Mouse (Mus musculus) lung, postnatal 0 days (tissue): Measurements from ENCODE around the gene Apbb1.

Source experiments
- CTCF ChIP-seq: IDR thresholded peaks from 2 replicates; pipeline ENCODE4 v1.5.1; 2016; ENCODE audit warnings: antibody characterized with exemption, mild to moderate bottlenecking
- EP300 ChIP-seq: IDR thresholded peaks from 2 replicates; pipeline ENCODE4 v1.6.1; 2016; ENCODE audit warnings: antibody characterized with exemption, mild to moderate bottlenecking, control low read depth

- TF ChIP-seq CTCF (no peak), EP300 (no peak)
Measured at GRCm38 (mm10) chr7:105608467-105608866, 27.0 kb upstream of the Apbb1 start.
